Mouse (Mus musculus) erythroblast, embryonic 14.5 days (primary cell): ENCODE measurements around the gene Zcchc9.

ENCODE experiments used
- GATA1 ChIP-seq: IDR thresholded peaks from 2 replicates; pipeline ENCODE4 v1.6.1; 2012; ENCODE audit warnings: low read length, inconsistent platforms, mixed read lengths
- TAL1 ChIP-seq: IDR thresholded peaks from 3 replicates; pipeline ENCODE4 v1.6.1; 2012; ENCODE audit warnings: low read length, inconsistent platforms, mixed read lengths

DNA sequence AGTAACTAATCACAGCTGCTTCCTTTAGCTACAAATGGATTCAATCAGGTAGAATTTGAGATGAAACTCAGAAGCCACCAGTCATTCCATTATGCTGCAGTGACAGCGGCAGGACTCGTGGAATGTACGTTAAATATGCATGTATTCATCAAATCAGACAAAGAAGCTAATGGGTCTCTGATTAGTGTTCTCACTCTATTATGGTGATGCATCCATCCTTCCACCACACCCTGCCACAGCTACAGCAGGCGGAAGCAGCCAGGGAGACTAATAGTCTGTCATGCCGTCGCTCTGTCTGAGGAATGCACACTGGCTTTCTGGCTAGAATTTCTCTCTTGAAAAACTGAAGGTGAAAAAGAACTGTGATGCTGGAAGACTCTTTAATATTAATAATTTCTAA is 11.5 kb downstream of the Zcchc9 start:
- TF ChIP-seq TAL1 (no peak), GATA1 (no peak)
